Mouse (Mus musculus) kidney, postnatal 10 days (tissue): ENCODE data around the gene Kmt2c.
"Not testable (repeated sequence)": the region's sequence is repeated elsewhere in the genome, so short reads cannot be mapped to it uniquely, and the experiment has no call there.

ENCODE experiments used
- DNase-seq: peaks from one replicate; pipeline ENCODE4 v3.0.0; 2021; ENCODE audit warnings: mixed read lengths

Gene Kmt2c

GRCm38 (mm10) chr5:25515767-25516166, 17.2 kb upstream of the Kmt2c start, which contains the start of gene Cct8l1:
Gene Cct8l1, plus strand, starts transcription at chr5:25516067.
- DNase-seq = no peak

GRCm38 (mm10) chr5:25506041-25506440, 7.5 kb upstream of the Kmt2c start:
- no peak for DNase-seq

- no peak for DNase-seq
Observed at GRCm38 (mm10) chr5:25500686-25501085, 2.1 kb upstream of the Kmt2c start.

- peak; percentile 99 for DNase-seq
Observed at GRCm38 (mm10) chr5:25499423-25500398, 1.1 kb upstream of the Kmt2c start.

GRCm38 (mm10) chr5:25498821-25499422, 339 bp upstream of the Kmt2c start:
- DNase-seq = peak; percentile 89

- peak; percentile 75 for DNase-seq
Observed at GRCm38 (mm10) chr5:25497720-25498345, 750 bp downstream of the Kmt2c start.

- peak; percentile 31 for DNase-seq
Observed at GRCm38 (mm10) chr5:25497369-25497719, 1.2 kb downstream of the Kmt2c start.

GRCm38 (mm10) chr5:25496652-25497051, 1.9 kb downstream of the Kmt2c start:
- DNase-seq = no peak

- DNase-seq = no peak
Observed at GRCm38 (mm10) chr5:25478863-25479262, 19.7 kb downstream of the Kmt2c start.

- no peak for DNase-seq
Observed at GRCm38 (mm10) chr5:25475789-25476188, 22.8 kb downstream of the Kmt2c start.

- DNase-seq = no peak
Observed at GRCm38 (mm10) chr5:25472070-25472469, 26.5 kb downstream of the Kmt2c start.

- no peak for DNase-seq
Observed at GRCm38 (mm10) chr5:25461956-25462355, 36.6 kb downstream of the Kmt2c start.

- not testable (repeated sequence) for DNase-seq
Observed at GRCm38 (mm10) chr5:25455432-25455831, 43.2 kb downstream of the Kmt2c start.

GRCm38 (mm10) chr5:25452691-25453090, 45.9 kb downstream of the Kmt2c start:
- DNase-seq = no peak

GRCm38 (mm10) chr5:25437508-25437907, 61.1 kb downstream of the Kmt2c start:
- DNase-seq = no peak

GRCm38 (mm10) chr5:25436081-25436480, 62.5 kb downstream of the Kmt2c start:
- peak; percentile 74 for DNase-seq

- DNase-seq = no peak
Observed at GRCm38 (mm10) chr5:25422576-25422975, 76.0 kb downstream of the Kmt2c start.

- peak; percentile 78 for DNase-seq
Observed at GRCm38 (mm10) chr5:25420601-25421000, 78.0 kb downstream of the Kmt2c start.

- no peak for DNase-seq
Observed at GRCm38 (mm10) chr5:25415382-25415781, 83.2 kb downstream of the Kmt2c start.

GRCm38 (mm10) chr5:25396727-25397126, 101.9 kb downstream of the Kmt2c start:
- DNase-seq = no peak

- DNase-seq = no peak
Observed at GRCm38 (mm10) chr5:25392655-25393054, 105.9 kb downstream of the Kmt2c start.

- DNase-seq = peak; percentile 46
Observed at GRCm38 (mm10) chr5:25383581-25383980, 115.0 kb downstream of the Kmt2c start.

- DNase-seq = no peak
Observed at GRCm38 (mm10) chr5:25379188-25379587, 119.4 kb downstream of the Kmt2c start.

- no peak for DNase-seq
Observed at GRCm38 (mm10) chr5:25368420-25368819, 130.2 kb downstream of the Kmt2c start.
